Mouse (Mus musculus) limb, embryonic 14.5 days (tissue): Measurements from ENCODE around the gene Lhb. TPM values are rescaled to one million over a fixed set of nuclear protein-coding genes. Genes with fewer than 3 reads are reported as not detected.

Experiments used
- ATAC-seq: fragments of 200-750 bp; cut with Nextera tagmentation; 2 replicates; pipeline ENCODE4 v1.8.0; 2017; ENCODE audit warnings: low read depth, moderate number of reproducible peaks, moderate TSS enrichment; ENCODE audit not compliant: low FRiP score
- DNase-seq: peaks from one replicate; pipeline ENCODE4 v3.0.0-alpha.2; 2015; ENCODE audit warnings: low spot score
- H3K27ac ChIP-seq: fragments of 300-500 bp; sonication (generic); replicated peaks from 2 replicates; pipeline ENCODE4 v1.5.1; 2014; ENCODE audit warnings: low read depth, mild to moderate bottlenecking, low read length, moderate library complexity, mixed read lengths
- H3K27me3 ChIP-seq: fragments of 300-500 bp; sonication (generic); 2 replicates; pipeline ENCODE4 v1.6.1; 2014; ENCODE audit warnings: low read length, mixed read lengths; ENCODE audit not compliant: control insufficient read depth, insufficient read depth
- H3K36me3 ChIP-seq: fragments of 300-500 bp; sonication (generic); 2 replicates; pipeline ENCODE4 v1.6.1; 2014; ENCODE audit warnings: mild to moderate bottlenecking, low read length, moderate library complexity, mixed read lengths; ENCODE audit not compliant: control insufficient read depth, insufficient read depth
- H3K4me1 ChIP-seq: fragments of 300-500 bp; sonication (generic); 2 replicates; pipeline ENCODE4 v1.6.1; 2014; ENCODE audit warnings: antibody characterized with exemption, low read length, mixed read lengths; ENCODE audit not compliant: control insufficient read depth, insufficient read depth
- H3K4me2 ChIP-seq: fragments of 300-500 bp; sonication (generic); replicated peaks from 2 replicates; pipeline ENCODE4 v1.6.1; 2014; ENCODE audit warnings: low read depth, mild to moderate bottlenecking, low read length, moderate library complexity; ENCODE audit not compliant: severe bottlenecking
- H3K4me3 ChIP-seq: fragments of 300-500 bp; sonication (generic); replicated peaks from 2 replicates; pipeline ENCODE4 v1.5.1; 2014; ENCODE audit warnings: low read length
- H3K9ac ChIP-seq: fragments of 300-500 bp; sonication (generic); 2 replicates; pipeline ENCODE4 v1.6.1; 2014; ENCODE audit warnings: mild to moderate bottlenecking, low read depth, low read length, moderate library complexity; ENCODE audit not compliant: severe bottlenecking
- H3K9me3 ChIP-seq: fragments of 300-500 bp; sonication (generic); 2 replicates; pipeline ENCODE4 v1.6.1; 2016; ENCODE audit warnings: low read length; ENCODE audit not compliant: control insufficient read depth
- POLR2A ChIP-seq: fragments of 200-500 bp; IDR thresholded peaks from 2 replicates; pipeline ENCODE4 v1.8.0; 2012; ENCODE audit warnings: inconsistent platforms, mild to moderate bottlenecking, moderate library complexity, borderline replicate concordance; ENCODE audit not compliant: insufficient read depth, insufficient read length; ENCODE audit errors: extremely low read depth
- WGBS: fragments of 180-500 bp; shearing (Covaris S2); extraction: QIAGEN DNeasy Blood & Tissue Kit; methylation state at CpG from one replicate; pipeline ENCODE4 v1.1.7; 2014; 5-methylcytosine and 5-hydroxymethylcytosine counted together
- polyA plus RNA-seq, 2 experiments: library from polyadenylated mRNA; depleted of rRNA in 1 of 2; stranded (reverse) in 1 of 2; unstranded in 1 of 2; fragments of >200 nt; fragmentation: Nextera tagmentation in 1 of 2; extraction: Ambion mirVana in 1 of 2; gene quantifications; 2 replicates each; pipeline versions ENCODE4 v1.2.1 to v1.2.3; 2012 to 2014

Gene Lhb
- polyA plus RNA-seq, 2 experiments = 0.50 TPM; not detected in 1

DNA sequence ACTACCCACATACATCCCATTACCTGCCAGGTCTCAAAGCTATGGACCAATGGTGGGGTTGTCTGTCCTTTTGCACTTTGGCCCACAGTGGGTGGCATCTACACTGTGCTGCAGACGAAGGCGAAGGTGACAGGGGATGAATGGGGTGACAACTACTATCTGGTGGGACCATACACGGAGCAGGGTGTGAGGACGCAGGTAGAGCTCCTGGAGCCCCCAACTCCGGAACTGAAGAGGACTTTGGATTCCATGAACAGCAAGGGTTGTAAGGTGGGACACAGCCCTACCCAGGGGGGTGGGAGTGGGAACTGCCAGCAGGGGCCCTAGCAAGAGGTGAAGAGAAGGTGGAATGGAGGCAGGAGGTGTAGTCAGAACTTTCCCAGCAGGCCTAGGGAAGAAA is 15.8 kb downstream of the Lhb start:
- no peak overlapping the region for H3K27ac ChIP-seq
- DNase-seq = no peak
- 89% methylated on average over 5 of the region's 5 CpGs for WGBS
- H3K9ac ChIP-seq = no peak overlapping the region
- no peaks in the 10 kb centered on the region for H3K27me3 ChIP-seq
- H3K36me3 ChIP-seq = peaks cover 28% of the 10 kb centered on the region
- no peaks in the 10 kb centered on the region for H3K9me3 ChIP-seq
- peaks cover 37% of the 10 kb centered on the region for H3K4me1 ChIP-seq
- ATAC-seq = no peak
- H3K4me3 ChIP-seq = no peak overlapping the region
- H3K4me2 ChIP-seq = 0 out of 2 replicates have a peak overlapping the region, but pooled peaks have one; percentile 80
- no peak for TF ChIP-seq POLR2A

DNA sequence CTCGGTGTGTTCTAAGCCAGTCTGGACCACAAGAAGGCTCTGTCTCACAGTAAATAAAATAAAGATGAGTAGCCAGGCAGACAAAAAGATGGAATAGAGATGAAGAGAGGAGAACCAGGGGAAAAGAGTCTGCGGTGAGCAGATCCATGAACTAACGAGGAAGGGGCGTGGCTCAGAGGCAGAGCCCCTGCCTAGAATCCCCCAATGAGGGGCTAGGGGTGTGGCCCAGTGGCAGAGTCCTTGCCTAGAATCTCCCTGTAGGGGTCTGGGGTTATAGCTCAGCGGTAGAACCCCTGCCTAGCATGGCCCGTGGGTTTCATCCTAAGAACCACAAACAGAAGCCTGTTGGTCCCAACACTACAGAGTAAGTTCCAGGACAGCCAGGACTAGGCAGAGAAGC is 16.4 kb downstream of the Lhb start:
- H3K36me3 ChIP-seq = peaks cover 26% of the 10 kb centered on the region
- peaks cover 37% of the 10 kb centered on the region for H3K4me1 ChIP-seq
- H3K9ac ChIP-seq = no peak overlapping the region
- ATAC-seq = no peak
- no peak overlapping the region for H3K27ac ChIP-seq
- no peak for DNase-seq
- peak overlapping the region; percentile 23 for H3K4me2 ChIP-seq
- TF ChIP-seq POLR2A = no peak
- WGBS = 22% methylated on average over 6 of the region's 6 CpGs
- H3K9me3 ChIP-seq = no peaks in the 10 kb centered on the region
- no peak overlapping the region for H3K4me3 ChIP-seq
- H3K27me3 ChIP-seq = no peaks in the 10 kb centered on the region

DNA sequence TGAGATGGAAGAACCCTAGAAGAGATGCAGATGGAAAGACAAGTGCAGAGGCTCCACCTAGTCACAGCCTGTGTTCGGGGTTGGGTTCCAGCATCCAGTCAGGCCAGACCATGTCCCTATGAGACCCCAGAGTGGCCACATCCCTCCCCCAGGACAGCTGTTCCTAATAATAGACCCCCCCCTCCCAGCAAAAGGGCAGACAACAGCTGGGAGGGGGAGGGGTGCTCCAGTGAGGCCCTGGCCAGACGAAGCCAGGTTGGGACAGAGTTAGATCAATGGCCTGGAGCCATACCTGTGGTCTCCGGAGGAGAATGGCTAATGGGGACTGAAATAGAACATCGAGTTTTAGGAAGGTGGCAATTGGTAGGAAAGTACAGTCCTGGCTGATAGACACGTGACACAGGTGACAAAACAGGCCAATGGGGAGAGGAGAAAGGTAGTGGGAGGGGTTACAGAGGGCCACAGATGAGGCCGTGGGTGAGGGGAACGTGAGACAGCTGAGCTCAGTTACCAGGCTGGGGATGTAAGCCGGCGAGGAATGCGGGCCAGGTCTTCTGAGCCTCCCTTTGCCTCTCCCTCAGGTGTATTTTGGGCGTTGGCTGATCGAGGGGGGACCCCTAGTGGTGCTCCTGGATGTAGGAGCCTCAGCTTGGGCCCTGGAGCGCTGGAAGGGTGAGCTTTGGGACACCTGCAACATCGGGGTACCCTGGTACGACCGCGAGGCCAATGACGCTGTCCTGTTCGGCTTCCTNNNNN is 17.1 kb downstream of the Lhb start, which contains the start of gene Ruvbl2:
Ruvbl2 (minus strand) TSS at position 576 of the 756 bp plus-strand sequence.
- Histone ChIP-seq H3K27ac (no peak within 1 kb of the TSS; the same call in 1 of the 2 replicates), H3K4me3 (0 out of 2 replicates have a peak within 1 kb of the TSS, but pooled peaks have one; percentile 2), H3K36me3 (peaks cover 28% of the 10 kb centered on the region), H3K27me3 (no peaks in the 10 kb centered on the region), H3K4me2 (peak within 1 kb of the TSS; percentile 36), H3K9ac (no peak within 1 kb of the TSS), H3K4me1 (peaks cover 37% of the 10 kb centered on the region), H3K9me3 (no peaks in the 10 kb centered on the region)
- no peak for TF ChIP-seq POLR2A
- 11% methylated on average over 18 of the region's 19 CpGs for WGBS
- ATAC-seq (no peak), DNase-seq (no peak)

DNA sequence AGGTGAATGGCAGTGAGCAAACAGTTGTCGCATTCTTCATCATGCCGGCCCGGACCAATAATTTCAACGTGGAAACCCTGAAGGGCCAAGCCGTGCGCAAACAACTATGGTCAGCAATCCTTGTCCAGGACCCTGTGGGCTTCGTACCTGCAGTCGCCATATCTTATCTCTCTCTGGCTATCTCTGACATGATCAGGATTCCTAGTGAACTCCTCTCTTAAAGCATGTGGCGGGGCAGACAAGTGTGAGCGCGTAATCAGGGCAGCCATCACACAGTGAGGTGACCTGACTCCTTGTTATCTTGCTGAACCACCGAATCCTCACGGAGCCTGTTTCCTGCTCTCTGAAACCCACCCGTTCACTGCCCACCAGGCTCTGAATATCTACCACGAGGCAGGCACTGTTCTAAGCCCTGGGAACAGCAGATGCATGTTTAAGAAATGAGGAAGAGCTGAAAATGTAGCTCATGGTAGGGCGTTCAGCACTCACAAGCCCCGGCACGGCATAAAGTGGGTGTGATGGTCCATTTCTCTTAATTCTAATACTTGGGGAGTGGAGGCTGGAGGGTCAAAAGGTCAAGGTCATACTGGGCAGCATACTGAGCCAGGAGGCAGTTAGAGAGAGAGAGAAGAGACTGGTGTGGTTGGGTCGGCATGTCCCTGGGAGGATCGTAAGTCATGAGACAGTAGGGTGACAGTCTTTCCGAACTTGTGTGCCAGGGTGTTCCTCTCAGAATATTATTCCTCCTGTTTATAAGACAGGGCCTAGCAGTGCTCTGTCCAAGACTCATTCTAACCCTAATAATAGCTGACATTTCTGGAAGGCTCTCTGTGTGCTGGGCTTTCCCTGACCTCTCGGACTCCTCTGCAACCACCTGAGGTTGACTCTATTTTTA is 23.2 kb downstream of the Lhb start:
- no peaks in the 10 kb centered on the region for H3K4me1 ChIP-seq
- peaks cover 72% of the 10 kb centered on the region for H3K36me3 ChIP-seq
- no peak overlapping the region for H3K4me2 ChIP-seq
- ATAC-seq (no peak), DNase-seq (no peak)
- WGBS = 84% methylated on average over 22 of the region's 22 CpGs
- no peak overlapping the region for H3K4me3 ChIP-seq
- no peak overlapping the region for H3K9ac ChIP-seq
- no peaks in the 10 kb centered on the region for H3K9me3 ChIP-seq
- no peaks in the 10 kb centered on the region for H3K27me3 ChIP-seq
- H3K27ac ChIP-seq = no peak overlapping the region
- TF ChIP-seq POLR2A = no peak

DNA sequence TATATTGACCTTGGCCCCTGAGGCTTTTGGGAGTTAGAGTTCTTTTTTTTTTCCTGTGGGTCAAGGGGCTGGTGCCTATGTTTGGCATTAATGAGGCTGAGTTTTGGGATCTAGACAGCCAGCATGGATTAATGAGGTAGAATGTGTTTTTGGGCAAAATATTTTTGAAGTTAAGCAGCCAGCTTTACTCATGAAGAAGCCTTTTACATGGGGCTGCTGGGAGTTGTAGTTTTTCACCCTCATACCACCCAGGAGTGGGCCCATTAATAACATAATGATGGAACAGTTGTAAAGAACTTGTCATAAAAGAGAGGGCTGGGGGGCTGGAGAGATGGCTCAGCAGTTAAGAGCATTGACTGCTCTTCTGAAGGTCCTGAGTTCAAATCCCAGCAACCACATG is 26.0 kb downstream of the Lhb start:
- no peak overlapping the region for H3K4me3 ChIP-seq
- H3K36me3 ChIP-seq = peaks cover 62% of the 10 kb centered on the region
- no peak overlapping the region for H3K27ac ChIP-seq
- H3K4me1 ChIP-seq = no peaks in the 10 kb centered on the region
- H3K9ac ChIP-seq = no peak overlapping the region
- no peak overlapping the region for H3K4me2 ChIP-seq
- no peaks in the 10 kb centered on the region for H3K9me3 ChIP-seq
- DNase-seq (no peak), ATAC-seq (no peak)
- H3K27me3 ChIP-seq = no peaks in the 10 kb centered on the region
- TF ChIP-seq POLR2A = no peak
